Mouse (Mus musculus) gastrocnemius, adult 18-20 months (tissue): ENCODE measurements around the gene Cel. TPM values are rescaled to one million over a fixed set of nuclear protein-coding genes. Genes with fewer than 3 reads are reported as not detected.
A peak's percentile ranks its signal among the peaks of the same experiment; 100 is the strongest.

Experiments
- DNase-seq: peaks from one replicate; pipeline ENCODE4 v3.0.0; 2021; ENCODE audit warnings: low spot score
- total RNA-seq, 2 experiments: library from RNA; stranded (reverse); gene quantifications; 2 replicates each; pipeline ENCODE4 v1.2.3; 2021

Gene Cel
- total RNA-seq, 2 experiments from 2014 or later: 0.16 TPM; not detected in 1

- DNase-seq: no peak
Measured at GRCm38 (mm10) chr2:28537995-28538816, 25.0 kb downstream of the Cel start.

- DNase-seq: no peak
Measured at GRCm38 (mm10) chr2:28537634-28537920, 25.6 kb downstream of the Cel start.

GRCm38 (mm10) chr2:28536766-28537633 lies 26.2 kb downstream of the Cel start:
- no peak for DNase-seq

- no peak for DNase-seq
Measured at GRCm38 (mm10) chr2:28536166-28536565, 27.0 kb downstream of the Cel start.

- DNase-seq: no peak
Measured at GRCm38 (mm10) chr2:28535650-28536049, 27.6 kb downstream of the Cel start.

- DNase-seq: no peak
Measured at GRCm38 (mm10) chr2:28535263-28535540, 28.0 kb downstream of the Cel start.

GRCm38 (mm10) chr2:28534436-28535262 lies 28.6 kb downstream of the Cel start:
- no peak for DNase-seq

- DNase-seq: no peak
Measured at GRCm38 (mm10) chr2:28533901-28534435, 29.2 kb downstream of the Cel start.

GRCm38 (mm10) chr2:28532938-28533771 lies 30.0 kb downstream of the Cel start:
- peak; percentile 91 for DNase-seq

GRCm38 (mm10) chr2:28530311-28530710 lies 32.9 kb downstream of the Cel start:
- no peak for DNase-seq

- no peak for DNase-seq
Measured at GRCm38 (mm10) chr2:28529856-28530255, 33.3 kb downstream of the Cel start.

GRCm38 (mm10) chr2:28528354-28528730 lies 34.9 kb downstream of the Cel start:
- DNase-seq: no peak

- DNase-seq: no peak
Measured at GRCm38 (mm10) chr2:28527436-28528353, 35.5 kb downstream of the Cel start.

- no peak for DNase-seq
Measured at GRCm38 (mm10) chr2:28525943-28526876, 37.0 kb downstream of the Cel start.

- DNase-seq: peak; percentile 80
Measured at GRCm38 (mm10) chr2:28525219-28525942, 37.8 kb downstream of the Cel start.

GRCm38 (mm10) chr2:28524406-28524805 lies 38.8 kb downstream of the Cel start:
- no peak for DNase-seq

- peak; percentile 83 for DNase-seq
Measured at GRCm38 (mm10) chr2:28523643-28524117, 39.5 kb downstream of the Cel start.

GRCm38 (mm10) chr2:28522166-28522565 lies 41.0 kb downstream of the Cel start:
- no peak for DNase-seq
